Mouse (Mus musculus) hindbrain, embryonic 12.5 days (tissue): ENCODE measurements at regions not wholly inside any gene's neighbourhood (a gene's known extent, or its start where the extent isn't known, plus 50 kb on each side); places are given as distances from the start of the nearest gene placed in this dataset.

Experiments used
- ATAC-seq: fragments of 200-750 bp; cut with Nextera tagmentation; 2 replicates; pipeline ENCODE4 v1.8.0; 2017; ENCODE audit warnings: moderate TSS enrichment; ENCODE audit not compliant: low FRiP score
- H3K27ac ChIP-seq: fragments of 300-500 bp; sonication (generic); 2 replicates; pipeline ENCODE4 v1.5.1; 2016; ENCODE audit warnings: mild to moderate bottlenecking
- H3K27me3 ChIP-seq: fragments of 300-500 bp; sonication (generic); 2 replicates; pipeline ENCODE4 v1.6.1; 2016; ENCODE audit warnings: mild to moderate bottlenecking
- H3K36me3 ChIP-seq: fragments of 300-500 bp; sonication (generic); 2 replicates; pipeline ENCODE4 v1.6.1; 2016; ENCODE audit warnings: mild to moderate bottlenecking
- H3K4me1 ChIP-seq: fragments of 300-500 bp; sonication (generic); 2 replicates; pipeline ENCODE4 v1.6.1; 2016
- H3K4me2 ChIP-seq: fragments of 300-500 bp; sonication (generic); replicated peaks from 2 replicates; pipeline ENCODE4 v1.6.1; 2016; ENCODE audit warnings: mild to moderate bottlenecking
- H3K4me3 ChIP-seq: fragments of 300-500 bp; sonication (generic); 2 replicates; pipeline ENCODE4 v1.5.1; 2016; ENCODE audit warnings: mild to moderate bottlenecking
- H3K9ac ChIP-seq: fragments of 300-500 bp; sonication (generic); 2 replicates; pipeline ENCODE4 v1.6.1; 2016; ENCODE audit warnings: mild to moderate bottlenecking, moderate library complexity
- H3K9me3 ChIP-seq: fragments of 300-500 bp; sonication (generic); replicated peaks from 2 replicates; pipeline ENCODE4 v1.6.1; 2016; ENCODE audit warnings: mild to moderate bottlenecking
- WGBS: fragments of 180-500 bp; shearing (Covaris S2); methylation state at CpG from one replicate; pipeline ENCODE4 v1.1.7; 2016; 5-methylcytosine and 5-hydroxymethylcytosine counted together

DNA sequence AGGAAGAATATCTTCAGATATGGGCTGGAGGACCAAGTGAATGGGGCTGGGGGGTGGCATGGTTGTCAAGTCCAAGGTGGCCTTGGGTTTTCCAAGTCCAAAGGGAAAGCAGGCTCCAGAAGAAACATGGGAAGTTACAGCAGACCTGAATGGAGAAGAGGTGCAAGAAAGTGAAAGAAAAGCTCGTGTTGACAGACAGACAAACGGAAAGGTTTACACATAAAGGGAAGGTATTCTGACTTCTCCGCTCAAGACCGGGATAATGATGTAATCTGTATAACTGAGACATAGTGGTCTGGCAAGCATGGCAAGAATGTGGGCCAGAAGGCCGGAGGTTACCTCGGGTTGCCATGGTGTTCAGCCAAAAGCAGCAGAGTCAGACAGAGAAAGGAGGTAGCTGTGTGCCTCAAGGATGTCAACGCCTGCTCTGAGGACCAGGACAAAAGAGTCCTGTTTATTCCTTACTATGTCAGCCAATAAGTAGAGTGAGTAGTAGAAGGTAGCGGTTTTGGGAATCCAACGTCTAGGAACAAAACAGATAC, 50.8 kb upstream of the Elk3 start:
- no peaks in the 10 kb centered on the region for H3K9me3 ChIP-seq
- no peak overlapping the region for H3K4me3 ChIP-seq
- no peaks in the 10 kb centered on the region for H3K27me3 ChIP-seq
- H3K36me3 ChIP-seq = no peaks in the 10 kb centered on the region
- H3K4me1 ChIP-seq = no peaks in the 10 kb centered on the region
- H3K27ac ChIP-seq = no peak overlapping the region
- no peak for ATAC-seq
- 87% methylated on average over 9 of the region's 9 CpGs for WGBS
- no peak overlapping the region for H3K4me2 ChIP-seq
- no peak overlapping the region for H3K9ac ChIP-seq

DNA sequence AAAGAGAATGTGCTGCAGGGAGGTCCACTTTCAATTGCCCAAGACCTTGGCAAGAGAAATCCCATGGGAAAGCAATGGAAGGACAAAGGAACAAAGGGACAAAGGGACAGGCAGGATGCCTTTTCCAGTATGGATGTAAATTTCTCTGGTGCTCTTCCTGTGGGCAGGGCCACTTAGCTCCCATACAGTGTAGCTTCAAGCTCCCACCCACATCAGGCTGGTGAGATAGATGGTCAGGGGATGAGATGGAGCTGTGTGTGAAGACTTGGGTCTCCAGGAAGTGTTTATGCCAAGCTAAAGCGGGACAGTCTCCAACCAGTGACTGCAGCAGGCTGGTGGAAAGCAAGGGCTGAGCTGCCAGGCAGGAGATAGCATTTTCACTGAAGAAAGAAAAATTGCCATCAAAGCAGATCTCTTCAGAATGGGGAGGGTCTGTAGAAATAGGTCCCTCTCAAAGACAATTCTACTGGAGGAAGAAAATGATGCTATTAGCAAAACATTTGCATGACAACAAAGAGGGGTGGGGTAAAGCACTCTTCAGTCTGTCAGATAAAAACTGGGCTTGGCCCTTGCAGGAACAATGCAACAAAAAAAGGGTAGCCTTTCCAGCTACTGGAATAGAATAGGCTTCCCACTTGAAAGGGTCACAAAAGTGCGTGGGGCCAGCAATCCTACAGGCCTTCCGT, 53.3 kb upstream of the Elk3 start:
- ATAC-seq = no peak
- 53% methylated on average over 3 of the region's 3 CpGs for WGBS

DNA sequence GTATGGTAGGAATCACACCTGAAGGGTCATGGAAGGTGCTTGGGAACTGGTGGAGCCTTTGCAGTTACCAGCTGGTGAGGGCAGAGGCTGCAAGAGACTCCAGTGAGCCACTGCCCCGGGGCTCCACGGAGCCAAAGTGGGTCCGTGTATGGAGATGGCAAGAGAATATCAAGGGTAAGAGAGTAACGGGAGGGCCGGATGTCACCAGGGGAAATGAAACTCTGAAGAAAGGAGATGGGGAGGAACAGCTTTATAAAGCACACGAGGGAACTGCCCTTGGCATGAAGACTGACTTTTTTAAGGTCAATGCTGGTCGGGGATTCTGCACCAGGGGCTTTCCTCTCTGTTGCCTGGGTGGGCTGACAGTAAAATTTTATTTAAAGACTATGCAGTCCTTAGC, 53.9 kb upstream of the Elk3 start:
- no peaks in the 10 kb centered on the region for H3K36me3 ChIP-seq
- H3K9ac ChIP-seq = no peak overlapping the region
- WGBS = 79% methylated on average over 7 of the region's 7 CpGs
- no peak overlapping the region for H3K4me2 ChIP-seq
- H3K9me3 ChIP-seq = no peaks in the 10 kb centered on the region
- ATAC-seq = no peak
- no peaks in the 10 kb centered on the region for H3K27me3 ChIP-seq
- H3K27ac ChIP-seq = no peak overlapping the region
- H3K4me3 ChIP-seq = no peak overlapping the region
- no peaks in the 10 kb centered on the region for H3K4me1 ChIP-seq

More for the DNA sequence above, 53.3 kb upstream of the Elk3 start:
- Histone ChIP-seq H3K9ac (no peak overlapping the region), H3K4me2 (no peak overlapping the region), H3K4me3 (no peak overlapping the region), H3K9me3 (no peaks in the 10 kb centered on the region), H3K27me3 (no peaks in the 10 kb centered on the region), H3K4me1 (no peaks in the 10 kb centered on the region), H3K27ac (no peak overlapping the region), H3K36me3 (no peaks in the 10 kb centered on the region)

DNA sequence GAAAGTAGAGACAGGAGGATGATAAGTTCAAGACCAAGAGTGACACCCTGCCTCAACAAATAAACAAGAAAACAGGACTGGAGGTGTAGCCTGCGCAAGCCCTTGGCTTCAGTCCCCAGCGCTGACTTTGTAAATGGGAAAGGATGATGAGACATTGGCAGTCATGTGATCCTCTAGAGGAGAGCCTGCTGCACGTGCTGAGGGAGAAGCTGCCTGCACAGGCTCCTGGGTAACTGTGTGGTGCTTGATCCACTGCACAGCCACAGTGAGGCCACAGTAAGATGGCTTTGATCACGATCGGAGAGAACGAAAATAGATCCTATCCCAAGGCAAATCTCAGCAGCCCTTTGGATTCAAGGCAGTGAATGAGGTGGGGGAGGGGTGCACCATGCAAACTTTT, 54.4 kb upstream of the Elk3 start:
- no peak overlapping the region for H3K4me3 ChIP-seq
- H3K4me2 ChIP-seq = no peak overlapping the region
- no peaks in the 10 kb centered on the region for H3K27me3 ChIP-seq
- H3K27ac ChIP-seq = no peak overlapping the region
- no peaks in the 10 kb centered on the region for H3K36me3 ChIP-seq
- no peak for ATAC-seq
- 72% methylated on average over 6 of the region's 6 CpGs for WGBS
- H3K9ac ChIP-seq = no peak overlapping the region
- no peaks in the 10 kb centered on the region for H3K4me1 ChIP-seq
- no peaks in the 10 kb centered on the region for H3K9me3 ChIP-seq

DNA sequence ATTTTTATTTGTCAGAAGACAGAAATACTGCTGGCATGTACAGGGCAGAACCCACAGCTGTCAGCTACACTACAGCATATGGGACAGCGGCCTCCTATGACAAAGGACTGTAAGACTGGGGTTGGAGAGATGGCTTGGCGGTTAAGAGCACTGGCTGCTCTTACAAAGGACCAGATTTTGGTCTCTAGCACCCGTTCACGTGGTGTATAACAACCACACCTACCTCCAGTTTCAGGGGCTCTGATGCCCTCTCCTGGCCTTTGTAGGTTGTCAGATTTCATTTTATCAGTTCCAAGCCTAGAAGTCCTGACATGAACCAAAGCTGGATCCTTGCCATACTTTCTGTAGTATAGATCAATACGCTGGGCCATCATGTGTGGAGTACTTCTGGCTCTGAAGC, 54.9 kb upstream of the Elk3 start:
- Histone ChIP-seq H3K9ac (no peak overlapping the region), H3K4me2 (no peak overlapping the region), H3K4me1 (no peaks in the 10 kb centered on the region), H3K36me3 (no peaks in the 10 kb centered on the region), H3K27ac (no peak overlapping the region), H3K9me3 (no peaks in the 10 kb centered on the region), H3K4me3 (no peak overlapping the region), H3K27me3 (no peaks in the 10 kb centered on the region)
- WGBS = 86% methylated on average over 5 of the region's 5 CpGs
- ATAC-seq = no peak

DNA sequence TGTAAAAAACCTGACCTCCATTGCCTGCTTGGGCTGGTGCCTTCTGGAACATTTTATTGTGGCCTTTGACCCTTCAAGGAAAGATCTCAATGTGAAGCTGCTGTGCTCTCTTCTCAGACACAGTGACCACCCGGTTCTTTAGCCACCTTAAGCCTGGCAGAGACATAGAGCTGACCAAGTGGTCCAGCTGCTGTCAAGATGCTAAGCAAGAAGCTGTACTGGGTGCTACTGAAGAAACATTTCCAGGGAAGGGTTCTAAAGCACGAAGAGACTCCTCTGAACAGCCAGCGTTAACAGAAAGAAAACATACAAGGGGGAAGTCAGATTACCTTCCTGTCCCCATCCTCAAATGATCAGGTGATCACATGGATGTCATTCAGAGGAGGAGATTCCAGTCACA, 58.8 kb upstream of the Elk3 start:
- Histone ChIP-seq H3K36me3 (no peaks in the 10 kb centered on the region), H3K4me2 (no peak overlapping the region), H3K9me3 (no peaks in the 10 kb centered on the region), H3K27me3 (no peaks in the 10 kb centered on the region), H3K4me1 (peaks cover 8% of the 10 kb centered on the region), H3K4me3 (no peak overlapping the region), H3K9ac (no peak overlapping the region), H3K27ac (no peak overlapping the region)
- ATAC-seq = no peak
- WGBS = 74% methylated on average over 3 of the region's 3 CpGs

DNA sequence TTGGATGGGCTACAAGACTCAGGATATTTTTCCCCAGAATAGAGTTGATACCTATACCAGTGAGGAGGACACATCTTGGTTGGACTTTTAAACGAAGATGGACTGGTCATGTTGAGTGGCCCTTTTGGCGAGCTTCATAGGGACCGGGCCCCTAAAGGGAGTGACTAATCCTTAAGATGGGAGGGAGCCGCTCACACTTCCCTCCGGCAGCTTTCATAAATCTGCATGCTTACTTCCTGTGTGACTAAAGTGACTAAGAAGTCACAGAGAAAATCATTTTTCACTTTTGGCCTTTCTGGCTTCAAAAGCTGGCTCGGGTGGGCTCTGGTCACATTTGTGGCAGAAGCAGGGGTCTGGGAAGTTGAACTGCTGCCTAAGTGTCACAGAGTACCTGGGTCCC, 59.4 kb upstream of the Elk3 start:
- no peaks in the 10 kb centered on the region for H3K27me3 ChIP-seq
- no peak overlapping the region for H3K27ac ChIP-seq
- H3K36me3 ChIP-seq = no peaks in the 10 kb centered on the region
- no peak overlapping the region for H3K4me2 ChIP-seq
- no peak for ATAC-seq
- no peak overlapping the region for H3K4me3 ChIP-seq
- H3K4me1 ChIP-seq = peaks cover 14% of the 10 kb centered on the region
- H3K9ac ChIP-seq = no peak overlapping the region
- WGBS = 80% methylated on average over 6 of the region's 6 CpGs
- no peaks in the 10 kb centered on the region for H3K9me3 ChIP-seq

DNA sequence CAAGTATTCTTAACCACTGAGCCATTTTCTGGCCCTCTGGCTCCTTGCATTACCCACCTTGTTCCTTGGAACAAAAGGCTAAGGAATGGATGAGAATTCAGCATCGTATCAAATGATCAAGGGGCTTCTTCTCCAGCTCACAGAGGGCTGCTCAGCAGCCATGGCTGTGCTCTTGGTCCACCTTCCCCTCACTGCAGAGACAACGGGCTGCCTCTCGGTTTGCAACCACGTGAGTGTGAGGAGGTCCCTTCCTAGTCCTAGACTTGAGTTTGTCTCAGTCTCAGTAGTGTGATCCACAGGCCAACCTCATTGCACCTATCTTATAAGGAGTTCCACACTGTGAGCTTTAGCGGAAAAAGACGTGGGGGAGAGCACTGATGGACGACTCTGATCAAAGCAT, 61.3 kb upstream of the Elk3 start:
- no peak for ATAC-seq
- Histone ChIP-seq H3K4me3 (no peak overlapping the region), H3K9me3 (no peaks in the 10 kb centered on the region), H3K9ac (no peak overlapping the region), H3K4me1 (peaks cover 14% of the 10 kb centered on the region), H3K4me2 (no peak overlapping the region), H3K36me3 (no peaks in the 10 kb centered on the region), H3K27me3 (no peaks in the 10 kb centered on the region), H3K27ac (no peak overlapping the region)
- 87% methylated on average over 7 of the region's 7 CpGs for WGBS

DNA sequence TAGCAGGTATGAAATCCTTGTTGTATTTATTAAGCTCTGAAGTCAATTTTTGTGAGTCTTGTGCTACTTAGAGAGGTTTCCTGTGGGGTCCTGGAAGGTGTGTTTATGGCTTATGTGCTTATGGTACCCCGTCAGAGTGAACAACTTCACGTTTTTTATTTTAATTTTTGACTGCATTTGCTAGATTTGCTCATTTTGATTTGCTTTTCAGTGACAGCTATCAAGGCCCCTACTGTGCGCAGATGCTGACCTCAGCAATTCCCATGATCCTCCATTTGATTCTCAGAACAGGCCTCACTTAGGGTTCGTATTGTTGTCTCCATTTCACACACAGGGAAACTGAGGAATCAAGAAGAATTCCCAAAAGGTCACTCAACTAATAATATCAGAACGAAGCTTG, 62.3 kb upstream of the Elk3 start:
- H3K9ac ChIP-seq = no peak overlapping the region
- ATAC-seq = no peak
- no peaks in the 10 kb centered on the region for H3K36me3 ChIP-seq
- H3K9me3 ChIP-seq = no peaks in the 10 kb centered on the region
- no peak overlapping the region for H3K27ac ChIP-seq
- H3K4me3 ChIP-seq = no peak overlapping the region
- 86% methylated on average over 5 of the region's 5 CpGs for WGBS
- H3K4me2 ChIP-seq = no peak overlapping the region
- no peaks in the 10 kb centered on the region for H3K27me3 ChIP-seq
- H3K4me1 ChIP-seq = peaks cover 14% of the 10 kb centered on the region

DNA sequence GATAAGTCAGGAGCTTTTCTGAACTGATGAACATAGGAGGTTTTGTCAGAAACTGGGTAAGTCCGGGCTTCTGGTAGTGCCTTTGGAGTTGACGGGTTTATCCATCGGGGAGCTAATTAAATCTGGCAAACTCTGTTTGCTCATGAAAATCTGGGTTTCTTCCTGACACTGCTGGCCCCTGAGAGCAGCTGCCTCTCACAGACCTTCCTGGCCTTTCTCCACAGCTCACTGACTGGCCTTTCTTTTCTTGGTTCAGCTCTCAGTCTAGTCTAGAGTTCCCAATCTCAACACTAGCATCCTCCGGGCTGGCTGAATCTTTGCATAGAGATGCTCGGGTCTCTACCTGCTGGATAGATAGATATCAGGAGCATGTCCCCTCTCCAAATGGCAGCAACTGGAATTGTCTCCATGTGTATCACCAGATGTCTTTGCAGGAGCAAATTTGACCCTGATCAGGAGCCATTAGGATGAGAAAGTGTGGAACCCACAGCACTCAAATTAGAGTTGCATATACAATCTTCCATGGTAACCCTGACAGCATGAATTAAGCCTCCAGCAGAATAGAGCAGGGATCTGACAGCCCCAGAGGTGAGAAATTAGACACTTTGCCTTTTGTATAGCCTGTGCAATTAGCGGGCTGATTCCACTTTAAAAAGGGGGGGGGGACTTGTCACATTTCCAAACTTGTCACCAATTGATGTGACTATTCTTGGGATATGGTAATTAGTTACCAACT, 63.2 kb upstream of the Elk3 start:
- WGBS = 68% methylated on average over 6 of the region's 6 CpGs
- H3K9ac ChIP-seq = no peak overlapping the region
- no peaks in the 10 kb centered on the region for H3K36me3 ChIP-seq
- no peak overlapping the region for H3K4me2 ChIP-seq
- H3K4me1 ChIP-seq = peaks cover 14% of the 10 kb centered on the region
- H3K27ac ChIP-seq = no peak overlapping the region
- ATAC-seq = no peak
- no peaks in the 10 kb centered on the region for H3K27me3 ChIP-seq
- no peak overlapping the region for H3K4me3 ChIP-seq
- H3K9me3 ChIP-seq = no peaks in the 10 kb centered on the region

DNA sequence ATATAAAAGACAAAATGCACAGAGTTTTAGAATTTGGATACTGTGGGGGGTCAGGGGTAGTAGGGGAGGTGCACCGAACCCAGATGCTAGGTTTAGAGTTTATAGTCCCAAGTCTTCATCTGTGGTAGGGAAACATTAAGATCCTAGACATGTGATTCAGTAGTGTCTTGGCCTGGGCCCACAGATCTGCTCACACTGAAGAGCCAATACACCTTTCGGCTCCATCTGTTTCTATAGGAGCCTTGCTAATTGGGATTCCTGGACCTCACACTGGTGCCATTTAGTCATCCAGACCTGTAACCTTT, 63.7 kb upstream of the Elk3 start:
- 90% methylated on average over 2 of the region's 2 CpGs for WGBS
- Histone ChIP-seq H3K9me3 (no peaks in the 10 kb centered on the region), H3K27ac (no peak overlapping the region), H3K36me3 (no peaks in the 10 kb centered on the region), H3K9ac (no peak overlapping the region), H3K27me3 (no peaks in the 10 kb centered on the region), H3K4me1 (peaks cover 14% of the 10 kb centered on the region), H3K4me3 (no peak overlapping the region), H3K4me2 (no peak overlapping the region)
- ATAC-seq = no peak

DNA sequence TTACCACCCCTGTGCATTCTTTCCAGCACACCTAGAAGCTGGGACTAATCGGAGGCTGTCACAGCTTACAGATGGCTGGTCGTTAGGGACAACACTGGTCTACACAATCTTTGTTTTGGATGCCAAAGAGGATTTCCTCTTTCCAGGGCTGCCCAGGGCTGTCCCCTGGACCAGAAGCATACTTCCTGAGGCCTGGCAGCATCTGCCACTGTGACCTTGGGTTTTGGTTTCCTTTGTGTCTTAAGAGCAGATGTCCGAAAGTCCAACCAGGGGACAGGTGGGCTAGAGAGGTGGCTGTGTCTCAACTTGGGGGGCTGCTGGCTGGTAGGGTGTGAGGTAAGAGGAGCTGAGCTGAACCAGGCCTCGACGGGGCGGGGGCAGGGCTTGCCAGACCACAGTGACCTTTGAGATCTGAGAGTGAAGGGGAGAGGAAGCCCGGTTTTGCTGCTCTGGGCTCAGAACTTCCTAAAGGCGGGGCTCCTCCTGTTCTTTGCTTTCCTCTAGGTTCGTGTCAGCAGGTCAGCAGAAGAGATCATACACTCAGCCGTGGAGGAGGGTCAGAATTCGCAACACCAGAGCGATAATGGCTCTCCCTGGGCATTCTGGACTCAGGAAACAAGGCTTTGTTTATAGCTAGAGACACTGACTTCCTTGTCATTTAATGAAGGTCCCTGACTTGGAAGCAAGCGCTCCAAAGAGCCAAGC, 64.2 kb upstream of the Elk3 start:
- H3K4me2 ChIP-seq = no peak overlapping the region
- H3K9ac ChIP-seq = no peak overlapping the region
- H3K27me3 ChIP-seq = no peaks in the 10 kb centered on the region
- WGBS = 51% methylated on average over 13 of the region's 13 CpGs
- ATAC-seq = no peak
- no peaks in the 10 kb centered on the region for H3K9me3 ChIP-seq
- peak overlapping the region; percentile 48 for H3K27ac ChIP-seq
- H3K36me3 ChIP-seq = no peaks in the 10 kb centered on the region
- peaks cover 14% of the 10 kb centered on the region for H3K4me1 ChIP-seq
- H3K4me3 ChIP-seq = no peak overlapping the region
